Mouse (Mus musculus): ENCODE measurements around the gene Map3k20.

The Map3k20 gene

DNA sequence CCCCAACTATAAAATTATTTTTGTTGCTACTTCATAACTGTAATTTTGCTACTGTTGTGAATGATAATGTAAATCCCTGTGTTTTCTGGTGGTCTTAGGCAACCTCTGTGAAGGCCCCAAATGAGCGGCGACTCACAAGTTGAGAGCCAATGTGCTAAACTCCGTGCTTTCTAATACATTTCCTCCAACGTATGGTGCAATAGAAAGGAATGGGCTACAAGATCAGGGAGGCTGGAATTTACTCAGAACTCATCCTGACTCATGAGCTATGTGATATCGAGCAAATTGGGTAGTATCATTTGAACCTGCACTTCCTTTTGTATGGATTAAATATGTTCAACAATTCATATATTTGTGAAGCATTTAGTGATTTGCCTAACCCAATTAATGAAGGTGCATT is 4.9 kb upstream of the Map3k20 start:
- DNase-seq (ENCODE audit: extremely low spot score), result no peak

DNA sequence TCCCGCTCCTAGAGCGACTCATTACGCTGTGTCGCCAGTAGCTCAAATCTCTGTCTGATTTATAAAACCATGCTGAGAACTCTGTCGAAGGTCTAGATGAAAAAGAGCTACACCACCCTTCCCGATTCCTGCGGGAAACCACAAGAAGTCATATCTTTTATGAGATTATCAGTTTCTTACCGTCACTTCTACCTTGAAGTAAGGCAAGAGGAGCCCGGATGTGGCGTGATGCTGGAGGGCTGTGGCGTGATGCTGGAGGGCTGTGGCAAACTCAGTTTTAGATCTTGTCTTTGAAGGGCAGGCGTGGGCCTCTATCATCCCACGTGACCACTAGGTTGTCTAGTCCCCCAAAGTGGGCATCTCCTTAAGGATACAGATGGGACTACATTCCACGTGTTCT is 3.5 kb upstream of the Map3k20 start:
- no peak for DNase-seq (ENCODE audit: extremely low spot score)

DNA sequence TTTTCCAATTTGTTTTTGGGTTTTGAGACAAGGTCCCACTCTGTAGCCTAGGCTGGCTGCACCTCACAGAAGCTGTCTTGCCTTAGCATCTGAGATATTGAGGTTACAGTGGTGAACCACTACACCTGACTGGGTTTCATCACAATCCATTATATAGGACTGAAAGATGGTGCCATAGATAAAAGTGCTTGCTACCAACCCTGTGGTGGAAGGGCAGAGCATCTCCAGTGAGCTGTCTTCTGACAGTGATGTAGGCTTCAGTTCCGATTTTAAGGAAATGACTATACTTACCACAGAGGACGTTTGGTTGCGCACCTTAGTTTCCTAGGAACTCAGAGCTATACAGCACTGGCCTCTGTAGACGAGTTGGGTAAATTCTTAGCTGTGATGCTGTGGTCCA is 2.7 kb upstream of the Map3k20 start:
- DNase-seq (ENCODE audit: extremely low spot score), result no peak

DNA sequence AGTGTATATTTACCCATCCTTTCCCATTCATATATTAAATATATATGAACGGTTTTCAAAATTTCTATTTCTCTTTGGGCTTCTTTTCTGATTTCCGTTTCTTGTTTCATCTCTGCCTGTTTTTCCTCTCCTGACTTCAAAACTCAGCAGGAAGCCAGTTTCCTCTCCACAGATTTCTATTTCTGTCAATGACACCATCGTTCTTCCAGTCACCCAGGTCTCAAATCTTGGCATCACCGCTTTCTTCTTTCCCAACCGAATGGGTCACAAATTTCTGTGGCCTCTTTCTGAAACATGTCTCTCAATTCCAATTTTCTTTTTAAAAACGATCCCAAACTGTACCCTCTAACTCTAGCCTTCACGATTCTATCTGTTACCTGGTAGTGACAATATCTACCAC is 748 bp upstream of the Map3k20 start:
- no peak for DNase-seq (ENCODE audit: extremely low spot score)

DNA sequence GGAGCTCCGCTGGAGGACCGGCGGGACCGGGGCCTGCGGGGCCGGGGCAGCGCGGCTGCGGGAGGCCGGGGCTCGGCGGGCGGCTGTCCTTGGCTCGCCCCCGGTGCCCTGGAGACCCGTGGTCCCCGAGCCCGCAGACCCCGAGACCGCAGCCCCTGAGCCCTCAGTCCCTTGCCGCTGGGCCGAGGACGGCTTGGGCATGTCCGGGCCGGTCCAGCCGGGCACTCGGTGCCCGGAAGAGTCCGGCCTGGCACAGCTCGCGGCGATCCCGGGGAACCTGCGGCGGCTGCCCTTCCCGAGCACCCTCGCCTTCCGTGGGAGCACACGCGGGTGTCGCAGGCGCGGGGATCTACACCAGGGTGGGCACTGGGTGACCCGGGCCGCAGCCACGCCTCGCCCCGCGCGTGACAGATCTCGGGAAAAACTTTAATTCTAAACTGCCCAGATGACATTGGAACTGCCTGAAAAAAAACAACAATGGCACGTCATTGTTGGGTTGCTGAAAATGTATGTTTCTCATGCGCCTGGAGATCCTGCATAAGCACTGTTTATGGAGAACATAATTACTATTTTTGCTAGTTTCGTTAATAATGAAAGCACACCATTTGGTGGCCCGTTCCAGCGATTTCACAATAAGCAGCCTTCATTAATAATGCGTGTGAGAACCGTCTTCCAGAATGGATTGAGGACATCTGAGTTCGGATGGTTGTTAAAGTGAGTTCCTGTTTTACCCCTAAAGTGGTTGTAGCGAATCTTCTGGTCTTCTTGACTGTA is 638 bp downstream of the Map3k20 start:
- peak; percentile 40 for DNase-seq (ENCODE audit: extremely low spot score)

DNA sequence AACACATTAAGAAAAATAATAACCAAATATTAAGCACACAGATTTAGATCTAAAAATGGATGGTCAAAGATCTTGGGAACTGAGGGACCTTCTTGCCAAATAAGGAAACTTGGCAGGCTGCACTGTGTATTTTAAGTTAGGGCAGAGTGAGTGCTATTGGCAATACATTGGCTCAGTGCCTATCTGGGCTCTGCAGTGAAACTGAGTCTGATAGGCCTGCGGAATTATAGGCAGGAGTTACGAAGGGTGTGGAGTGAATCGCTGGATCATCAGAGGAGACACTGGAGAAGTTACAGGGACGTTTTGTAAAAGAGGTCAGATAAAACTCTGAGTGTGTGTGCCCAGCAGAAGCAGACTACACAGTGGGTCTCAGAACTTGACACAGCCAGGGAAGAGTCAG is 1.7 kb downstream of the Map3k20 start:
- no peak for DNase-seq (ENCODE audit: extremely low spot score)

DNA sequence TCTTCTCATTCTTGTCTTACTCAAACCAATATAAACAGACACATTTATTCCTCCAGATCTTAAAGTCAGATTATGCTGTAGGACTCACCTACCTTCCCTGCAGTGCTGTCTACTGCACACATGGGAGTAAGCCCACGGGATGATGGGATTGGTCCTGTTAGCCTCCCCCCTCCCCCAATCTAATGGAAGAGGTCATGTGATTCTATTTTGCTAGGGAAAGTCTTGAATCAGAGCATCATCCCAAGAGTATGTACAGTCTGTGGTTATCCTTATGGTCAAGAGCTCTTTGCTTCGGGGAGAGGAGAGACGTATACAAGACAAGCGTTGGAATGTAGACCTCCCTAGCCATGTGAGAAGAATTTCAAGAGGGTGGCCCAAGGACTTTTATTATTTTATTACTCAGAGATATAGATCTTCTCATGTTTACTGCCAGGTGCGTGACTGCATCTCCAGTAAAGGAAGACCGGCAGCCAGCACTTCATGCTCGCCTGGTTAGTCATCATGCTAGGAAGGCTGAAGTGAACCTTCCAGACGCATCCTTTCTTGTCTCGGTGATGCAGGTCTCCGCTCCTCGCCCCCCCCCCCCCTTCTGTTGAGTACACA is 3.6 kb downstream of the Map3k20 start:
- DNase-seq (ENCODE audit: extremely low spot score), result no peak

DNA sequence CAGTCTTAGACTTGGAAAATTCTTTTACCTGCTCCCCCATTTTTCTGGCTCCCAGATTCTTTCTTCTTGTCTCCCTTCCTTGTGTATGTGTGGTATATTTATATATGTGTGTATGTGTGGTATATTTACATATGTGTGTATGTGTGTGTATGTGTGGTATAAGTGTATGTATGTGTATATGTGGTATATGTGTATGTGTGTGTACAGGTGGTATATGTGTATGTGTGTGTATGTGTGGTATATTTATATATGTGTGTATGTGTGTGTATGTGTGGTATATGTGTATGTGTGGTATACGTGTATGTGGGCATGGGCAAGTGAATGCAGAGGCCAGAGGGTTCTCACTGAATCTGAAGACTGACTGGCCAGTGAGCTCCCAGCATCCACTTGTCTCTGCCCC is 5.7 kb downstream of the Map3k20 start:
- no peak for DNase-seq (ENCODE audit: extremely low spot score)

DNA sequence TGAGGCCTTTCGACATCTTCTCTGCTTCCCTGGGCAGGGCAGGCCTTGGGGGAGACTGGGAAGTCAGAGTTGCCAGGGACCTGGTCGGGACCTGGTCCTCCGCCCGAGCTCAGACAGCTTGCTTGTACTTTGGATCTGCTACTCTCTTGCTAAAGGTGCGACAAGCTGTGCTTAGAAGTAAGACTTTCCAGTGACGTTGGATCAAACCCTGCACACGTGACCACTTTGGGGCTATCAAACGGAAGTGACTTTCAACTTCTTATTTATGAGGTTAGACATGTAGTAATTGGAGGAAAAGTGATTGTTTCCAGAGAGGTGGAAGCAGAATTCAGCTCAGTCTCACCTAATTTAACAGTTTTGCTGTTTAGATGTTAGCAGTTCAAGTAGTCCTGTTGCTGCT is 7.1 kb downstream of the Map3k20 start:
- no peak for DNase-seq (ENCODE audit: extremely low spot score)

DNA sequence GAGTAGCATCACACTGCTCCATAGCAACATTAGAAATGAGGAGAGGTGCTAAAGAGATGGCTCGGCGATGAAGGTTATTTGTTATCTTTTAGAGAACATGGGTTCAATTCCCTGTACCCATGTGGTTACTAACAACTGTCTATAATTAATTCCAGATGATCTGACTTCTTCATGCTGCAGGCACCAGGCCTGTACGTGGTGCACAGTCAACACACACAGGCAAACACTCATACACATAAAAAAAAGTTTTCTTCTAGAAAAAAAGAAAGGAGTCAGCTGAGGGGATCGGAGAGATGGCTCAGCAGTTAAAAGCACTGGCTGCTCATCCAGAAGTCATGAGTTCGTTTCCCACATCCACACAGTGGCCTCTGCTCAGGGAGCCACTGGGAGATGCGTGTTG is 9.6 kb downstream of the Map3k20 start:
- no peak for DNase-seq (ENCODE audit: extremely low spot score)

DNA sequence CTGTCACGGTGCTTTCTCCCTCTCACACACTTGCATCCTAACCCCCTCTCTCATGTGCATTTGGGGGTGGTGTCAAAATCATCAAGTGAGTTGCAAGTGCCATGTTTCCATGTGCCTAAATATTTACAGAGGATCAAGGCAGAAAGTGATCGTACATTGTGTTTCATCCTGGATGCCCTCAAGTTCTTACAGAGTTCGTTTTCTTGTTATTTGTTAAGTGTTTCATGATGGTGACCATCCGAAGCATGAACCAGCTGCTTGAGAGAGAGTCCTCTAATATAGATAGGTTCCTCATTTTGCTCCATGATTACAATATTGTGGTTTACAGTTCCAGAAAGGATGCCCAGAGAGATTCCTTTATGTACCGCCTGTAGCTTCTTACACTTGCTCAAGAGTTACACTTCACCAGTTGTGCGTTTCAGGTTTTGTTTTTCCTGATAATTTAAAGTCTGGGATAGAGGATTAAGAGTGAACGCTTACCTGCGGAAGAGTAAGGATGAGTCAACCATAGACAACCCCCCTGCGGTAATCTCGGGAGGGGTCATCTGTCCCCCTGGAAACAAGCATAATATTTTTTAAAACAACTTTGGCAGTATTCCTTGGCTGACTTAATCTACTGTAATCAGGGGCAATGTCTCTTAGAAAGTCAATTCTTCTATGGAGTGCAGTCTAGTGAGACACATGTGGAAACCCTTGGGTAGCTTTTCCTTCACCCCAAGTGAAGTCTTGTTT is 11.7 kb downstream of the Map3k20 start:
- no peak for DNase-seq (ENCODE audit: extremely low spot score)

DNA sequence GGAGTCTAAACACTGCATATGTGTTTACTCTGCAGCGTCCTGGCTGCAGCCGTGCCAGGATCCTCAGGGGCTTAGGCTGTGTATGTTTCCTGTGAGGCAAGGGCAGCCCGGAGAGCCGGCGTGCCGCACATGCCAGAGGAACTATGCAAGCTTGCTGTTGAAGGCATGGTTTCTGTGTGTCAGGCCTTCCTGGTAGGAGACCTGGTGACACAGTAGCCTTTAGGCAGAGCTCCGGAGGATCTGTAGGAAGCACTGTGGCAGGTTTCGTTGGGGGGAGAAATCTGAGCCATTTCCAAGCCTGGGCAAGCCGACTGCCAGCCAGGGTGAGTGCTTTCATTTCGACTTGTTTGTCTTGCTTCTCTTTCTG is 12.3 kb downstream of the Map3k20 start:
- DNase-seq (ENCODE audit: extremely low spot score), result no peak

DNA sequence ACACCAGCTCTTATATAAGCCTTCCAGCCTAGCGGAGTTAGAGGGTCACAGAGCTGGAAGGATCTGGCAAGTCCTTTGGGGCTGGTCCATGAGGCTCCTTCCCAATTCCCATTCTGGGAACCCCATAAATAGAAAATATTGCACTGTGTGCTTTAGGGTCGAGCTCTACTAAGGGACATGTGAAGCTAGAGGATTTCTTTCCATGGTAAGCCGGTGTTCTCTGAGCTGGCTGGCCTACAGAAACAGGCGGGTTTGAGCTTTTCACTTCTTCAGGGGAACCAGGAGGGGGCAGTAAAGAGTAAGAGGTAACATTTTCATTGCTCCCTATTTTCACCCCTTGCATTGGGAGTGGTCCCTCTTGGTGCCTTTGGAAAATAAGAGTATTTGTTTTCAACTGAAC is 13.0 kb downstream of the Map3k20 start:
- peak; percentile 47 for DNase-seq (ENCODE audit: extremely low spot score)

DNA sequence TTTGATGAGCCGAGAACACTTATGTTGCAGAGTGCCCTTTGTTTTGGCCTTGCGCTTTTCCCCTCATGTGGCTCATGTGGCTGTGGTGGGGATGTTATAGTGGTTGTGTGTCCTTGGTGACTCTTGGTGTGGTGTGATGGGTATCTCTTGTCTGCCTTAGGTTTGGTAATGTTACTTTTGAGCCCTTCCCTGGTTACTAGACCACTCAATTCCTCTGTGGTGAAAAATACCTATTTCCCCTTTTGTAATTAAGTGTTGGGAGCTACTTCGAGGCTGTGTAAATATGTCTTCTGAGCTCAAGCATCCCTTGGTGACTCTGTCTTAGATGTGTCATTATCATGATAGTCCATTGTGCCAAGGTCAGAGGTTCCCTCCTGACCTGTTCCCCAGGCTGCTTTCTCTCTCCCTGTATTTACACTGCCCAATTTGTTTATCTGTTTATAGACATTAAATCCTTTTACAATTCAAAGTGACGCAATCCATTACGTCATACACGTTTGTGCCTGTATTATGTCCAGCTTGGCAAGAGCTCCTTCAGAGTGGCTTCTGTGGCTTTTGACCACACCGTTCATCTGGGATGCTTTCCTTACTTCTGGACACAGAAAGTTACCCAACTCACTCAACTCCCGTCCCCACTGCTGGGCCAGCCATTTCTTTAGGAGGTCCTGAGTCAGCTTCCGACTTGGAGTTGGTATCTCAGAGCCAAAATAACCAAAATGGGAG is 15.9 kb downstream of the Map3k20 start:
- no peak for DNase-seq (ENCODE audit: extremely low spot score)

DNA sequence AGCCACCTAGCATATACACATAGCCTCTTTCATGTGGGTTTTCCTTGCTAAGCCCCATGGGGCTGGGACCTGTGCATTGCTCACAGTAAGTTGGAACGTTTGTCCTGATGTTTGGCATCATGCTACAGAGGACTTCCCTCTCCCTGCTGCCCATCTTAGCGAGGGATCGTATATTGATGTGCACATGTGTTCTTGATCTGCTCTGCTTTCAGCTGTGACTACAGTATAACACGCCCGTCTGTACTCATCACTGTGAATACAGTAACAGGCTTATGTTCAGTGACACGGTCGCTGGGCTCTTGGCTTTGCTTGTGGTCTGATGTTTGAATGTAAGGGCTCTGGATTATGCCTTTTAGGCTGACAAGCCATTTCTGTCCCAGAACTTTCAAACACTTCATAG is 20.3 kb downstream of the Map3k20 start:
- no peak for DNase-seq (ENCODE audit: extremely low spot score)

DNA sequence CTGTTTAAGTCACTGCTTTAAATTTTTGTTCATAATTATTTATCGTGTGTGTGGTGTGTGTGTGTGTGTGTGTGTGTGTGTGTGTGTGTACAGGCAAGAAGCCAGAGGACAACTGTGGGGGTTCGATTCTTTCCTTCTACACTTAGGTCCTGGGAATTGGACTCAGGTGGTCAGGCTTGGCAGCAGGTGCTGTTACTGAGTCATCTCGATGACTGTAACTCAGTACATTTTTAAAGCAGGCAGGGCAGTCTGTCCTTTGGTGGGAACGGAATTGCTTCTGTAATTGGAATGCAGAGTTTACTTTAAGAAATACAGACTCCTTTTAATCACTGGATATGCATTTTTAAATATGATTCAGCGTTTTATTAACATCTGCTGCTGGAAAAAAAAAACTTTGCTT is 22.9 kb downstream of the Map3k20 start:
- no peak for DNase-seq (ENCODE audit: extremely low spot score)

DNA sequence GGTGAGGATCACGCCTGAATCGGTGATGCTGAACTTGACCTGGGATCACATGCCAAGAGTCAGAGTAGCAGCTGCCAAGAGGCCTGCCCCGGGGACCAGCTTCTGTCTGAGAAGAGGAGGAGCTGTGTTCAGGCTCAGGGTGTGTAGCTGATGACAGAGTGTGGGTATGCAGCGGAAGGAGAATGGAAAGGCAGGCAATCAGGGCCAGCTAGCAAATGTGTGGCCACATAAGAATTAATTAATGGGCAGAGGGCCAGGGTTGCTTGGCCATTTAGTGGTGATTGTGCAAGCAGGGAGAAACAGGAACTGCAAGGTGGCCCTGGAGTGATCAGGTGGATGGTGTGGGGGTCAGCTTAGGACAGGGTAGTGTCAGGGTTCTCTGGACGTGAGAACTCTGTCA is 23.5 kb downstream of the Map3k20 start:
- no peak for DNase-seq (ENCODE audit: extremely low spot score)

DNA sequence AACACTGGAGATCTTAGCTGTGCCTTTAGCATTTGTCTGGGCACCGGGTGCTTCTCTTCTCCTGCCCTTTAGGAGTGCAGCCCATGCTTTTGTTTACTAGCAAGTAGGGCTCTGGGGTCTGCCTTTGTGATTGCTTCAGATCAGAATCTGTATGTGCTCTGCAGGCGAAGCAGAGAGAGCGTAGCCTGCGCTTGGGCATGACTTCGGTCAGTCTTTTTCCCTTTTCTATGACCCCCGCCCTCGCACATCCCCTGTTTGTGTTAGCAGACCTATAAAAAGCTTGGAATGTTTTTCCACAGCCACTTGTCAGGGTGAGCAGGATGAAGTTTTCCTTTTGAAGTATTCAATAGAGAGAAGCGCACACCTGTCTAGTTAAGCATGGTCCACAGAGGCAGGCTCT is 26.0 kb downstream of the Map3k20 start:
- no peak for DNase-seq (ENCODE audit: extremely low spot score)

DNA sequence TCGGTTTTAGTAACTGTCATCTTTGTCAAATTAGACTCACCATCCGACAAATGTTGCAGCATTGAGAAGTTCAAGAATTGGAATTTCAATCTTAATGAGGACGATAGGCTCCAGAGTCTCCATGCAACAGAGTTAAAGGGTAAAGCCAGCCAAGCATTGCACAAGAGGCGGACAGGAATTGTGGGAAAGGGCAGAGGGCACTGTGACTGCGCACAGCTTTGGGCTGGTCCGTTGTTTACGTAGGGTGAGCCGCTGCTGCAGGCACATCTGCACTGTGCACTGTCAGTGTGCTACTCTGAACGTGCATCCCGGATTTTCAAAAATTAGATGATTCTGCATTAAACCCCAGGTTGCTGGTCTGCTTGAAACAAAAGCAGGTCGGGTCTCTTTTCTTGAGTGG is 27.9 kb downstream of the Map3k20 start:
- DNase-seq (ENCODE audit: extremely low spot score), result no peak

DNA sequence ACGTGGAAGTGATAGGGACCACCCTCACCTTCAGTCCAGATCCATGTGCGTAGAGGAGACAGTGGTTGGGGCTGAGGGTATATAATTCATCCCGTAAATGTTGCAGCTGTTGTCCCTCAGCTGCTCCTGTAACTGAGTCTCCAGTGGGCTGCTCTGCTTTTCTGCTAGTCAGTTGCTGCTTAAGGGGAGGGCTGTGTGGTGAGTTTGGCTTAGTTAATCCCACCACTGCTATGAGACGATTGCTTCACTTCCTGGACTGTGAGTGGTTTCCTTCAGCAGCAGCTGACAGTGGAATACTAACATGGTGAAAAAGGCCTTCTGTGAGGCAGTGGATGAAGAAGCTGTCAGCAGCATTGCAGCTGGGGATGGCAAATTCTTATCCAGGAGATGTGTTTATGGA is 33.0 kb downstream of the Map3k20 start:
- DNase-seq (ENCODE audit: extremely low spot score), result no peak

DNA sequence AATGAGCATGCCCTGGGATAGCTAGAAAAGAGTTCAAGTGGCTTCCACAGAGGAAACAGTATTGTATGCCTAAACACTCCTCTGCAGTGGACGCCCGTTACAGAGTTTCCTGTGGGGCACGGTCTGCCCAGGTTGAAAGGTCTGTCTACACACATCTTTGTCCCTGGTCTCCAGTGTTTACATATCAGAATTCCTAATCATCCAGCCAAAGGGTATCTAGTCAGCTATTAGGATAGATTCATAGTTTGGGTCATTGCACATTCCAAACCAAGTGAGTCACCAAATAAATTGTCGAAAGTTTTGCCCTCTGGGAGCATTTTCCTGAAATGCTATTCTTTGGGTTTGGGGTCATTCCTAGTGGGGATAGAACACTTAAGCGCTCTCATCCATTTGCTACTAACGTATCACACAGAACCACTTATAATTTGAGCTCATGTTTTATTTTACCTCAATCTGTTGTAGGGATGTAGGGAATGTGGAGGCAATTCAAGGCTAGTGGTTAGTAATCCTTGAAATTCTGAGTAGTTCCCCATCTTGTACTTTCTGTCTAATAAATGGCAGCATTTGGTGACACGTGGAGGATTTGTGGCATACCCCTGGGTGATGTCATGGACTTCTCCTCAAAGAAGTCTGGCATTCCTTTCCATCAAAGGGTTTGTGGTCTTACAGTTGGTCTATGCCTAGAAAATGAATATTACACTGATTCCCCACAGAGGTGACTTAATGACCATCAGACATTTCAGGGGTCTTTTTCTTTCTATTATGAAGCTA is 33.8 kb downstream of the Map3k20 start:
- DNase-seq (ENCODE audit: extremely low spot score), result no peak

DNA sequence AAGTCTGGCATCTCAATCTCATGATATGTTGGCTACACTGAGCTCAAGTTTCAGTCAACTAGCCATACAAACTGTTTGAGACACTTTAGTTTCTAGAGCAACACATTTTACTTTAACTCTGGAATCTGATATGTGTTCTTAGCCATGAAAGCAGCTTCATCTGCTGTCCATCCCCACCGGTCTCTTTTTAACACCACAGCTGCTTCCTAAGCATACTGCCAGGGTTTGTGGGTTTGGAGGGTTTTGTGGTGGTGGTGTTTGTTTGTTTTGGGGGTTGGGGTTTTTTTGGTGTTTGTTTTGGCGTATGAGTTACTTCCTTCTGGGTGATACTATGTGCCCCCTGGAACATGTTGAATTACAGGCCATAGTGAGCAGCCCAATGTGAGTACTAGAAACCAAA is 35.2 kb downstream of the Map3k20 start:
- no peak for DNase-seq (ENCODE audit: extremely low spot score)
